Mouse (Mus musculus) kidney, adult 8-10 months (tissue): ENCODE data around the gene Robo2.
"Not testable (repeated sequence)": the region's sequence is repeated elsewhere in the genome, so short reads cannot be mapped to it uniquely, and the experiment has no call there.

Experiments used
- DNase-seq, 2 experiments: peaks; one replicate each; pipeline ENCODE4 v3.0.0; 2022

Gene Robo2

GRCm38 (mm10) chr16:74061951-74062350 lies 349.7 kb downstream of the Robo2 start:
- no peak for DNase-seq

- DNase-seq = no peak
These were observed 350.1 kb downstream of the Robo2 start for GRCm38 (mm10) chr16:74061479-74061878.

- no peak for DNase-seq
These were observed 354.7 kb downstream of the Robo2 start for GRCm38 (mm10) chr16:74056886-74057285.

GRCm38 (mm10) chr16:74056210-74056609 lies 355.4 kb downstream of the Robo2 start:
- no peak for DNase-seq

- peak in 1 of 2 experiments; percentile 22 for DNase-seq
These were observed 356.4 kb downstream of the Robo2 start for GRCm38 (mm10) chr16:74055061-74055751.

- DNase-seq = no peak
These were observed 362.2 kb downstream of the Robo2 start for GRCm38 (mm10) chr16:74049467-74049866.

GRCm38 (mm10) chr16:74048980-74049379 lies 362.6 kb downstream of the Robo2 start:
- DNase-seq = no peak

GRCm38 (mm10) chr16:74047232-74047631 lies 364.4 kb downstream of the Robo2 start:
- DNase-seq = no peak

- DNase-seq = not testable (repeated sequence)
These were observed 370.8 kb downstream of the Robo2 start for GRCm38 (mm10) chr16:74040797-74041196.

GRCm38 (mm10) chr16:74027822-74028221 lies 383.8 kb downstream of the Robo2 start:
- peak in 1 of 2 experiments; percentile 28 for DNase-seq

- no peak for DNase-seq
These were observed 389.2 kb downstream of the Robo2 start for GRCm38 (mm10) chr16:74022281-74022978.

- no peak for DNase-seq
These were observed 405.9 kb downstream of the Robo2 start for GRCm38 (mm10) chr16:74005767-74006166.

- no peak for DNase-seq
These were observed 410.3 kb downstream of the Robo2 start for GRCm38 (mm10) chr16:74001331-74001730.

GRCm38 (mm10) chr16:73991212-73991611 lies 420.4 kb downstream of the Robo2 start:
- no peak for DNase-seq

- no peak for DNase-seq
These were observed 442.1 kb downstream of the Robo2 start for GRCm38 (mm10) chr16:73969573-73969972.

- DNase-seq = no peak
These were observed 447.2 kb downstream of the Robo2 start for GRCm38 (mm10) chr16:73964366-73964926.

- DNase-seq = no peak
These were observed 452.1 kb downstream of the Robo2 start for GRCm38 (mm10) chr16:73959479-73959970.

- DNase-seq = no peak
These were observed 453.1 kb downstream of the Robo2 start for GRCm38 (mm10) chr16:73958524-73958846.

- no peak for DNase-seq
These were observed 453.7 kb downstream of the Robo2 start for GRCm38 (mm10) chr16:73957675-73958523.

GRCm38 (mm10) chr16:73946171-73946570 lies 465.5 kb downstream of the Robo2 start:
- no peak for DNase-seq

GRCm38 (mm10) chr16:73940211-73940541 lies 471.4 kb downstream of the Robo2 start:
- no peak for DNase-seq

- DNase-seq = no peak
These were observed 472.0 kb downstream of the Robo2 start for GRCm38 (mm10) chr16:73939423-73940210.
